Mouse (Mus musculus) midbrain, embryonic 15.5 days (tissue): ENCODE data around the gene Nr2e1. TPM values are rescaled to one million over a fixed set of nuclear protein-coding genes. Genes with fewer than 3 reads are reported as not detected.

Experiments
- ATAC-seq: fragments of 200-750 bp; cut with Nextera tagmentation; replicated peaks from 2 replicates; pipeline ENCODE4 v1.8.0; 2017; ENCODE audit warnings: moderate TSS enrichment
- H3K27ac ChIP-seq: fragments of 300-500 bp; sonication (generic); 2 replicates; pipeline ENCODE4 v1.5.1; 2015; ENCODE audit warnings: mild to moderate bottlenecking, inconsistent platforms
- H3K27me3 ChIP-seq: fragments of 300-500 bp; sonication (generic); replicated peaks from 2 replicates; pipeline ENCODE4 v1.6.1; 2015; ENCODE audit warnings: inconsistent platforms
- H3K36me3 ChIP-seq: fragments of 300-500 bp; sonication (generic); replicated peaks from 2 replicates; pipeline ENCODE4 v1.6.1; 2015; ENCODE audit warnings: inconsistent platforms
- H3K4me1 ChIP-seq: fragments of 300-500 bp; sonication (generic); 2 replicates; pipeline ENCODE4 v1.6.1; 2015; ENCODE audit warnings: inconsistent platforms
- H3K4me2 ChIP-seq: fragments of 300-500 bp; sonication (generic); 2 replicates; pipeline ENCODE4 v1.6.1; 2015; ENCODE audit warnings: inconsistent platforms, mild to moderate bottlenecking, moderate library complexity
- H3K4me3 ChIP-seq: fragments of 300-500 bp; sonication (generic); 2 replicates; pipeline ENCODE4 v1.5.1; 2015; ENCODE audit warnings: mild to moderate bottlenecking, inconsistent platforms
- H3K9ac ChIP-seq: fragments of 300-500 bp; sonication (generic); 2 replicates; pipeline ENCODE4 v1.6.1; 2015; ENCODE audit warnings: mild to moderate bottlenecking, inconsistent platforms
- H3K9me3 ChIP-seq: fragments of 300-500 bp; sonication (generic); 2 replicates; pipeline ENCODE4 v1.6.1; 2016; ENCODE audit warnings: inconsistent platforms
- WGBS: fragments of 180-500 bp; shearing (Covaris S2); methylation state at CpG from one replicate; pipeline ENCODE4 v1.1.7; 2015; ENCODE audit warnings: mixed read lengths; 5-methylcytosine and 5-hydroxymethylcytosine counted together
- polyA plus RNA-seq: library from polyadenylated mRNA; unstranded; fragments of >200 nt; fragmentation: Nextera tagmentation; extraction: Ambion mirVana; gene quantifications from 2 replicates; pipeline ENCODE4 v1.2.1, GENCODE M21; 2015

Gene Nr2e1
- polyA plus RNA-seq, 1 experiment from 2014 or later = 5.3 TPM

DNA sequence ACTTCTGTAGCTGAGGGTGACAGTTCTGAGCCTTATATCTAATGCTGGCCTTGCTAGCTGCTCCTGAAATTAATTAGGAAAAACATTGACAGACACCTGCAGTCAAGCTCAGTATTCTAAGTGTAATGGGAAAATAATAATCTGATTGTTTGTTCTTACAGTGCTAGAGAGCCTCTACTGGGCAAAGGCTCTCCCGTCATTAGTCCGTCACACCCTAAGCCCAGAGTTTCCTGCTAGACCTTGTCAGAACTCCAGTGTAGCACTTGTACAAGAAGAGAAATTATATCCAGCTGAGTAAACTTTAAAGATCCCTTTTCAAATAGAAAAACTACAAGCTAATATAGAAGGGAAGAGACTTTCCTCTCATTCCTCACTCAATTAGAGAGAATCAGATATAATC is 60.5 kb downstream of the Nr2e1 start:
- Histone ChIP-seq H3K4me2 (no peak overlapping the region), H3K27me3 (no peaks in the 10 kb centered on the region), H3K4me1 (peaks cover 14% of the 10 kb centered on the region; the same call in 1 of the 2 replicates), H3K9ac (no peak overlapping the region), H3K4me3 (no peak overlapping the region), H3K27ac (no peak overlapping the region), H3K36me3 (no peaks in the 10 kb centered on the region; the same call in 1 of the 2 replicates), H3K9me3 (no peaks in the 10 kb centered on the region)
- no peak for ATAC-seq
- 30% methylated on average over 2 of the region's 2 CpGs for WGBS

GRCm38 (mm10) chr10:42521315-42521981 is 62.0 kb downstream of the Nr2e1 start:
- Histone ChIP-seq H3K27me3 (no peaks in the 10 kb centered on the region), H3K4me2 (no peak overlapping the region), H3K27ac (no peak overlapping the region), H3K4me3 (no peak overlapping the region), H3K9me3 (no peaks in the 10 kb centered on the region), H3K9ac (no peak overlapping the region), H3K4me1 (peaks cover 14% of the 10 kb centered on the region; the same call in 1 of the 2 replicates), H3K36me3 (no peaks in the 10 kb centered on the region; the same call in 1 of the 2 replicates)
- WGBS = 55% methylated on average over 5 of the region's 5 CpGs
- no peak for ATAC-seq

GRCm38 (mm10) chr10:42518363-42518762 is 65.1 kb downstream of the Nr2e1 start:
- H3K36me3 ChIP-seq = no peaks in the 10 kb centered on the region
- no peak overlapping the region for H3K4me3 ChIP-seq
- H3K27me3 ChIP-seq = no peaks in the 10 kb centered on the region
- H3K9me3 ChIP-seq = no peaks in the 10 kb centered on the region
- ATAC-seq = no peak
- 89% methylated on average over 8 of the region's 8 CpGs for WGBS
- H3K4me1 ChIP-seq = 0 out of 2 replicates have a peak, but pooled peaks cover 8% of the 10 kb centered on the region
- no peak overlapping the region for H3K4me2 ChIP-seq
- no peak overlapping the region for H3K9ac ChIP-seq
- H3K27ac ChIP-seq = no peak overlapping the region

- Histone ChIP-seq H3K9me3 (no peaks in the 10 kb centered on the region), H3K9ac (no peak overlapping the region), H3K4me2 (no peak overlapping the region), H3K27ac (no peak overlapping the region), H3K4me3 (no peak overlapping the region), H3K36me3 (no peaks in the 10 kb centered on the region), H3K27me3 (no peaks in the 10 kb centered on the region), H3K4me1 (no peaks in the 10 kb centered on the region)
- no peak for ATAC-seq
Observed at GRCm38 (mm10) chr10:42514125-42514524, 69.3 kb downstream of the Nr2e1 start.

Other genes starting within 250 kb of the Nr2e1 start
- gene Afg1l, start 105.1 kb downstream of the Nr2e1 start, polyA plus RNA-seq = 7.4 and 8.2 TPM in 2 replicates
- 285 and 293 TPM in 2 replicates for gene Snx3, start 81.6 kb downstream of the Nr2e1 start, polyA plus RNA-seq
- 37.2 and 39.7 TPM in 2 replicates for gene Ostm1, start 190 bp upstream of the Nr2e1 start, polyA plus RNA-seq
- 19.5 and 20.8 TPM in 2 replicates for gene Sec63, start 177.9 kb upstream of the Nr2e1 start, polyA plus RNA-seq